Mouse (Mus musculus): ENCODE results near the gene Cldn9.

Gene Cldn9

DNA sequence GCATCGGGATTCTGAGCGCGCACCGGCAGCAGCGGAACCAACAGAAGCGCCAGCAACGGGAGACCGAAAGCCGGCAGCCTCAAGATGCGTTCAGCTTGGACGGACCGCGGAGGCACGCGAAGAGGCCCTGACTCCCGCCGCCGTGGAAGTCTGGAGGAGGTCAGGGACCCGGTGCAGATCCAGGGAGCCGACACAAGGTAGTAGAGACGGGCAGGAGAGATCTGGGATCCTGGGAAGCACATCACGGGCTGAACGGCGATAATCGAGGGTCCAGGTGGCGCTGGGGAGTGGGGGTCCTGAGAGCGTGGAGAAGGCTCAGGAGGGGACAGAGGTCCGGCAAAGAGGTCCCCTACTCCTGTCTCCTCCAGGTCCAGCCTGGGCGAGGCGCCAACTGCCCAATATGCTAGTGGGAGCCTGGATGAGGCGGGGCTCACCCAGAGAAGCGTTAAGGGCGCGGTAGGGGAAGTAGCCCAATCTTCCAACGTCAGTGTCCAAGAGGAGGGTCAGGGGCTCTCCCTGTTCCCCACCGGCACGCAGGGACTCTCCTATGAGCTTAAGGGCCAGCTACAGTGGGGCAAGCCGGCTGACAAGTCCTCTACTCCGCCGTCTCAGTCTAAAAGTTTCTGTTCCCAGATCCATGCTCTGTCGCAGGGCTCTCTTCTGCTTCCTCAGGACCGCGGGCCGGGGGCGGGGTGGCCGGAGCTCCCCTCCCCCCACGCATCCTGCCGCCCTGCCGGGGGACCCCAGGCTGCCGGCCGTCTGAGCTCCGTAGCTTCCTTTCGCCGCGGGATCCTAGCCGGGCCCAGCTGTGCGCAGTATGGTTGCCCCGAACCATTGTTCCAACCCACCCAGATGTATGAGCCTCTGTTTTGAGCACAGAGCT, 39.0 kb downstream of the Cldn9 start, which contains the start of gene Mmp25:
Gene Mmp25, minus strand, starts transcription at position 665 of the 883 bp plus-strand sequence.
- no peak for DNase-seq
